Mouse (Mus musculus) MEL (cell line): ENCODE results near the gene Bmt2.

Source experiments
- EP300 ChIP-seq, 2 experiments: IDR thresholded peaks; 2 replicates each; pipeline ENCODE4 v1.6.1; 2011; ENCODE audit warnings: improper control_type of control experiment in 2 of 2, low read length in 2 of 2, low read depth in 1 of 2, mild to moderate bottlenecking in 1 of 2
- MAX ChIP-seq: IDR thresholded peaks from 2 replicates; pipeline ENCODE4 v1.6.1; 2011; ENCODE audit warnings: low read length, improper control_type of control experiment

DNA sequence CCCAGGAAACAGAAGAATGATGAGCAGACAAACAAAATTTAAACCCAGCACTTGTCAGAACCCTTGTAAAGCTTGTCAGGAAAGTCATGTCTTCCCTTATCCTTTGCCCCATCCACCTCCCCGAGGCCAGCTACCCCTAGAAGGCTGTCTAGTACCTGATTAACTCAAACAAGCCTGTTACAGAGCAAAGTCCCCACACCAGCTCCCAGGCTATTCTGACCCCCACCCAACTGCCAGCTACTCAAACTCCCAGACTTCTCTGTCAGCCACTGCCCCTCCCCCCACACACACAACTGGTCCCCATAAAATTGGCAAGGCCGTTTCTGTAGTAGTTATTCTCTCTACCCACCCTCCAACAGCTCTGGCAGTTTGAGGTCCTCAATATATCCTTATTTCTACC lies 91.2 kb downstream of the Bmt2 start:
- no peak for TF ChIP-seq MAX
- no peak for TF ChIP-seq EP300 (IDR thresholded peaks at IDR 0.05; ENCODE audit: low read depth in 1 of 2, low read length in 2 of 2)
